Mouse (Mus musculus) bone marrow macrophage, adult 2 months (primary cell): ENCODE data around the gene Hcst.

Source experiments
- CTCF ChIP-seq: IDR thresholded peaks from 2 replicates; pipeline ENCODE4 v1.5.1; 2012; ENCODE audit warnings: low read depth, mild to moderate bottlenecking, low read length, moderate library complexity
- POLR2A ChIP-seq: IDR thresholded peaks from 2 replicates; pipeline ENCODE4 v1.6.1; 2012; ENCODE audit warnings: mild to moderate bottlenecking, low read depth, low read length, borderline replicate concordance

DNA sequence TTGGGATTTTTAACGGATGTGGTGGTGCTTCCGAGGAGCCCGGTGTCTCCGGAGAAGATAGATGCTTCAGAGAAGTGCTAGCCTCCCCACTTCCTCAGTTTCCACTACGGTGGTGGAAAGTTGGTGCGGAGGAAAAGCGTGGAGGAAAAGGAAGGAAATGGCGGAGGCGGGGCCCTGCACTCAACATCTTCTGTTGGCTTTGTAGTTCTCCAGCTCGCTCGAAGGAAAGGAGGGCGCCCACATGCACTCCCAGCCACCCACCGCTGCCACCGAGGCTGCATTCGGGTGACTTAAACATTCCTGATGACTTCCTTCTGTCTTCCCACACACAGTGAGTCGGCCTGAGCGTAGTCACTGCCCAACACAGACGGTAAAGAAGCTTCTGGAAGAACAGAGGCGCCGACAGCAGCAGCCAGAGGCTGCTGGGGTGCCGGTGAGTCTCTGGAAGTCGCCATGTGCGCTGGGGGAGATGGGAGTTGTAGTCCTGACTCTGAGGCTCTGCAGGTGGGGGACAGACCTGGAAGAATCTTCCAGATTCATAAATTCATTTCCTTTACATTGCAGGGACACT lies 3.5 kb upstream of the Hcst start:
- TF ChIP-seq CTCF (no peak), POLR2A (no peak)
